Mouse (Mus musculus): ENCODE measurements around the gene Tiprl. TPM values are rescaled to one million over a fixed set of nuclear protein-coding genes. Genes with fewer than 3 reads are reported as not detected.

The Tiprl gene
- polyA plus RNA-seq, 1 experiment: 34.7 TPM

DNA sequence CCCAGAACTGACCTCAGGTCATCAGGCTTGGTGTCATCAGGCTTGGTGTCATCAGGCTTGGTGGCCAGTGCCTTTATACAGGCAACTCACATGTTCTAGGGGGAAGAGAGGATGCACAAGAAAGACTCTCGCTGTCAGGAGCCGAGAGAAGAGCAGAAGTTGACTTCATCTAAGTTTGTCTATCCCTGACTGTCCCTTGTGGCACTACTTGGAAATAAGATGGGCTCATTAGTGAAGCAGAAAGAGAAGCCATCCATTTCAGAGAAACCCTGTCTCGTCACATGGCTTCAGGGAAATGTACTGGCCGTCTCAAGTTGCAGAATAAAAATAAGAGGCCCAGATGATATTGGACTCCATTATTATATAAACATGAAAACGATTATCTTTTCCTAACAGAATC lies 9.8 kb upstream of the Tiprl start:
- Histone ChIP-seq H3K27me3 (ENCODE audit: control insufficient read depth, insufficient read depth, low read length) (no peaks in the 10 kb centered on the region), H3K27ac (ENCODE audit: control insufficient read depth, insufficient read depth, low read length) (no peak overlapping the region), H3K4me1 (replicated peaks; ENCODE audit: control insufficient read depth, insufficient read depth, low read length) (no peaks in the 10 kb centered on the region), H3K36me3 (ENCODE audit: control insufficient read depth, insufficient read depth, low read length) (no peaks in the 10 kb centered on the region), H3K4me3 (ENCODE audit: control insufficient read depth, insufficient read depth, low read length) (no peak overlapping the region)
- no peak for DNase-seq
- TF ChIP-seq POLR2A (IDR thresholded peaks at IDR 0.05; ENCODE audit: control insufficient read depth, extremely low read depth, insufficient read depth, low read length, poor library complexity) (no peak), CTCF (IDR thresholded peaks at IDR 0.05; ENCODE audit: borderline replicate concordance, control insufficient read depth, extremely low read depth, insufficient read depth, low read length, poor library complexity) (no peak)
- WGBS: 93% methylated on average over 5 of the region's 5 CpGs

DNA sequence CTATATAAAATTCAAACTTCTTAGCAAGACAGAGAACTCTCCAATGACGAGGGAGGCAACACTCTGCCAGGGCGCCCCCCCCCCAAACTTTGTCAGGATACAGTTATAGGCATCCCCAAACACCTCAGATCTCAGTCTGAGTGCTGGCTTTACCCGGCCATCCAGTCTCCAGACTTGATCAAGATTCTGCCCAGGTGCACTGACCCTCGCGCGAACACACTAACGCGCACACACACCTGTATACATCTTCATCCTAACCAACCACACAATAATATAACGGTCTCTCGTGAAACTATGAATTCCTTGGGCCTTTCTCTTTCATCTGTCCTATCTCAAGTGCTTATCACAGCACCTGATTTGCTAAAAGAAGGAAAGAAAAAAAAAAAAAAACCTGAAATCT lies 950 bp downstream of the Tiprl start:
- DNase-seq: no peak
- no peaks in the 10 kb centered on the region for H3K27me3 ChIP-seq (ENCODE audit: control insufficient read depth, insufficient read depth, low read length)
- 9% methylated on average over 10 of the region's 10 CpGs for WGBS
- no peaks in the 10 kb centered on the region for H3K36me3 ChIP-seq (ENCODE audit: control insufficient read depth, insufficient read depth, low read length)
- no peak overlapping the region for H3K27ac ChIP-seq (ENCODE audit: control insufficient read depth, insufficient read depth, low read length)
- H3K4me1 ChIP-seq (replicated peaks; ENCODE audit: control insufficient read depth, insufficient read depth, low read length): peaks cover 5% of the 10 kb centered on the region
- TF ChIP-seq CTCF (IDR thresholded peaks at IDR 0.05; ENCODE audit: borderline replicate concordance, control insufficient read depth, extremely low read depth, insufficient read depth, low read length, poor library complexity) (no peak), POLR2A (IDR thresholded peaks at IDR 0.05; ENCODE audit: control insufficient read depth, extremely low read depth, insufficient read depth, low read length, poor library complexity) (no peak)
- H3K4me3 ChIP-seq (ENCODE audit: control insufficient read depth, insufficient read depth, low read length): peak overlapping the region; percentile 81

DNA sequence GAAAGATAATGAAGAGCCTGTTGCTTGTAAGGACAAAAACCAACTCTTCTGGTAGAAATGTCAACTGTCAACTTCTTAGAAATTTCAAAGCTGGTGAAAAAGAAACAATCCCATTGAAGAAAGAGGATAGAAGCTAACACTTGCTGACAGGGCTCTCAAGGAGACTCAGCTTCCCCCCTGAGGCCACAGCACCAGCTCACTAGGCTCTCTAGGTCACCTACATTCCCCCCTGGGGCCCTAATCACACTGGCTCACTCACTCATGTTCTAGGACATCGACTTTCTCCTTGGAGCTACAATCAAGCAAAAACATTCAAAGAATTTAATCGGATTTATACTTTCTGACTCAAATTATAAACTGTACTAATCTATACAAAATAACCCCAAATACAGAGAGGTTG lies 3.0 kb downstream of the Tiprl start:
- no peak for TF ChIP-seq POLR2A (IDR thresholded peaks at IDR 0.05; ENCODE audit: control insufficient read depth, extremely low read depth, insufficient read depth, low read length, poor library complexity)
- TF ChIP-seq CTCF (IDR thresholded peaks at IDR 0.05; ENCODE audit: borderline replicate concordance, control insufficient read depth, extremely low read depth, insufficient read depth, low read length, poor library complexity): no peak
- Histone ChIP-seq H3K27ac (ENCODE audit: control insufficient read depth, insufficient read depth, low read length) (no peak overlapping the region), H3K27me3 (ENCODE audit: control insufficient read depth, insufficient read depth, low read length) (no peaks in the 10 kb centered on the region), H3K4me1 (replicated peaks; ENCODE audit: control insufficient read depth, insufficient read depth, low read length) (peaks cover 5% of the 10 kb centered on the region), H3K36me3 (ENCODE audit: control insufficient read depth, insufficient read depth, low read length) (no peaks in the 10 kb centered on the region), H3K4me3 (ENCODE audit: control insufficient read depth, insufficient read depth, low read length) (no peak overlapping the region)
- WGBS: 93% methylated on average over 2 of the region's 2 CpGs
- no peak for DNase-seq

DNA sequence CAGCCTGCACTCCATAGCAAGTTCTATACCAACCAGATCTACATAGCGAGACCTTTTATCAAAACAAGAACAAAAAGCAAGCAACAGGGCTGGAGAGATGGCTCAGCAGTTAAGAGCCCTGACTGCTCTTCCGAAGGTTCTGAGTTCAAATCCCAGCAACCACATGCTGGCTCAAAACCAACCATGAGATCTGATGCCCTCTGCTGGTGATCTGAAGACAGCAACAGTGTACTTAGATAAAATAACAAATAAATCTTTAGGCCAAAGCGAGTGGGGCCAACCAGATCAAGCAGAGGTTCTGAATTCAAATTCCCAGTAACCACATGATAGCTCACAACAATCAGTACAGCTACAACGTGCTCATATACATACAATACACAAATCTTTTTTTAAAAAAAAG lies 6.1 kb downstream of the Tiprl start:
- Histone ChIP-seq H3K4me1 (replicated peaks; ENCODE audit: control insufficient read depth, insufficient read depth, low read length) (peaks cover 3% of the 10 kb centered on the region), H3K27ac (ENCODE audit: control insufficient read depth, insufficient read depth, low read length) (no peak overlapping the region), H3K36me3 (ENCODE audit: control insufficient read depth, insufficient read depth, low read length) (peaks cover 9% of the 10 kb centered on the region), H3K4me3 (ENCODE audit: control insufficient read depth, insufficient read depth, low read length) (no peak overlapping the region), H3K27me3 (ENCODE audit: control insufficient read depth, insufficient read depth, low read length) (no peaks in the 10 kb centered on the region)
- peak; percentile 17 for DNase-seq
- 96% methylated on average over 4 of the region's 4 CpGs for WGBS
- TF ChIP-seq CTCF (IDR thresholded peaks at IDR 0.05; ENCODE audit: borderline replicate concordance, control insufficient read depth, extremely low read depth, insufficient read depth, low read length, poor library complexity) (no peak), POLR2A (IDR thresholded peaks at IDR 0.05; ENCODE audit: control insufficient read depth, extremely low read depth, insufficient read depth, low read length, poor library complexity) (no peak)

DNA sequence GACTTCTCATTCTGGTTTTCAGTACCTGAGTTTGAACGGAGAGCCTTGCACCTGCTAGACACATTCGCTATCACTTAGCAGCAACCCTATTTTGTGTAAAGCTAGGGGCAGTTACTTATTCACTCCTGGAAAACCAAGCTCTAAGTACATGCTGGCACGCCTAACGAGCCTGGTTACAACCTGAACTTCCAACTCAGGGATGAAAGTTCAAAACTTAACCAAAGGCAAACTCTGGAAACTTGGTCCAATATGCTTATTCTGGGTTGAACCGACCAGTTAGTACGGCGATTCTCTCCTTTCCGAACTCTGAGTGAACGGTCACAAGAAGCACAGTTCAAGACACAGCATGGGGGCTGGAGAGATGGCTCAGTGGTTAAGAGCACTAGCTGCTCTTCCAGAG lies 7.2 kb downstream of the Tiprl start:
- peaks cover 20% of the 10 kb centered on the region for H3K36me3 ChIP-seq (ENCODE audit: control insufficient read depth, insufficient read depth, low read length)
- TF ChIP-seq CTCF (IDR thresholded peaks at IDR 0.05; ENCODE audit: borderline replicate concordance, control insufficient read depth, extremely low read depth, insufficient read depth, low read length, poor library complexity) (no peak), POLR2A (IDR thresholded peaks at IDR 0.05; ENCODE audit: control insufficient read depth, extremely low read depth, insufficient read depth, low read length, poor library complexity) (no peak)
- no peak overlapping the region for H3K27ac ChIP-seq (ENCODE audit: control insufficient read depth, insufficient read depth, low read length)
- no peak overlapping the region for H3K4me3 ChIP-seq (ENCODE audit: control insufficient read depth, insufficient read depth, low read length)
- no peak for DNase-seq
- no peaks in the 10 kb centered on the region for H3K4me1 ChIP-seq (replicated peaks; ENCODE audit: control insufficient read depth, insufficient read depth, low read length)
- 97% methylated on average over 9 of the region's 9 CpGs for WGBS
- H3K27me3 ChIP-seq (ENCODE audit: control insufficient read depth, insufficient read depth, low read length): no peaks in the 10 kb centered on the region

DNA sequence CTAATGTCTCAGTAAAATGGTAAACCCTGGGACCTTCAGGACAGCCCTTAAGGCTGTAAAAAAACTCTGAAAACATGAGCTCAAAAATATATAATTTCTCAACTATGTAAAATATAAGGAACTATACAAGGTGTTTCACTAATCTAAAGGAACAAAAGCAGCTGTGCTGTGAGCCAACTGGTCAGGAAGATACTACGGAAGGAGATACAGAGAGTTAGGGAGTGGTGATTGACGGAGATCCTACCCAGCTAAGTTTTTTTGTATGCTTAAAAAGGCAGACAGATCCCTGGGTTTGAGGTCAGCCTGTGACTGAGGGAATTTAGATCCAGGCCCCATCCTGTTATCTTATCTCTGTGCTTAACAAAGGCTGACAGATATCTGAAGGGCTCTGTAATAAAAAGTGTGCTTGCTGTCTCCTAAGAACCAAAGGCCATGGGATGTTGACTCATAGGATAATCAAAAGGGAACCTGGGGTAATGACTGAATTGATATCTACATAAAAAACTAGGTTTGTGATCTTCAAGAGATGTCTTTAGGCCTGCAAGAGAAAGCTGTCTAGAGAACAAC lies 19.7 kb downstream of the Tiprl start:
- Histone ChIP-seq H3K4me3 (ENCODE audit: control insufficient read depth, insufficient read depth, low read length) (no peak overlapping the region), H3K27me3 (ENCODE audit: control insufficient read depth, insufficient read depth, low read length) (no peaks in the 10 kb centered on the region), H3K36me3 (ENCODE audit: control insufficient read depth, insufficient read depth, low read length) (peaks cover 62% of the 10 kb centered on the region), H3K4me1 (replicated peaks; ENCODE audit: control insufficient read depth, insufficient read depth, low read length) (no peaks in the 10 kb centered on the region), H3K27ac (ENCODE audit: control insufficient read depth, insufficient read depth, low read length) (no peak overlapping the region)
- TF ChIP-seq CTCF (IDR thresholded peaks at IDR 0.05; ENCODE audit: borderline replicate concordance, control insufficient read depth, extremely low read depth, insufficient read depth, low read length, poor library complexity): no peak
- no peak for TF ChIP-seq POLR2A (IDR thresholded peaks at IDR 0.05; ENCODE audit: control insufficient read depth, extremely low read depth, insufficient read depth, low read length, poor library complexity)
- no peak for DNase-seq
- 98% methylated on average over 2 of the region's 2 CpGs for WGBS

DNA sequence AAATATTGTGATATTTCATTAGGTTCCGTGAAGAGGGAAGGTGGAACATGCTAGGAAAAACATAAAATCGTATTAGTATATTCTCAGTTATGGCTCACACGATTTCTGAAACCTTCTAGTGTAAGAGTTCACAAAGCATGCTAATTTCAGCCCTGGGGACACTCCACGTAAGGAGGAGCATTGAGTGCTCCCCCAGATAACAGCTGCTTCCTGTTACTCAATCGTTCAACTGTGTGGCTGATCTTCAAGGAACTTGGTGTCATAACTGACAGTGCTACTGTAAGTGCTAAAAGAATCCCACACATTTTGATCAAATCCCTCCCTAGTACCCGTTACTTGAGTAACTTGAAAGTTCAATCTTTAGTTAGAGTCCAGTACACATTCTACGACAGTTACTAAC lies 21.0 kb downstream of the Tiprl start:
- TF ChIP-seq CTCF (IDR thresholded peaks at IDR 0.05; ENCODE audit: borderline replicate concordance, control insufficient read depth, extremely low read depth, insufficient read depth, low read length, poor library complexity): no peak
- no peak for TF ChIP-seq POLR2A (IDR thresholded peaks at IDR 0.05; ENCODE audit: control insufficient read depth, extremely low read depth, insufficient read depth, low read length, poor library complexity)
- no peaks in the 10 kb centered on the region for H3K27me3 ChIP-seq (ENCODE audit: control insufficient read depth, insufficient read depth, low read length)
- peaks cover 52% of the 10 kb centered on the region for H3K36me3 ChIP-seq (ENCODE audit: control insufficient read depth, insufficient read depth, low read length)
- no peaks in the 10 kb centered on the region for H3K4me1 ChIP-seq (replicated peaks; ENCODE audit: control insufficient read depth, insufficient read depth, low read length)
- no peak for DNase-seq
- H3K27ac ChIP-seq (ENCODE audit: control insufficient read depth, insufficient read depth, low read length): no peak overlapping the region
- no peak overlapping the region for H3K4me3 ChIP-seq (ENCODE audit: control insufficient read depth, insufficient read depth, low read length)
- WGBS: 47% methylated on average over 7 of the region's 7 CpGs
